Mouse (Mus musculus): ENCODE data around the gene Etfa.

DNA sequence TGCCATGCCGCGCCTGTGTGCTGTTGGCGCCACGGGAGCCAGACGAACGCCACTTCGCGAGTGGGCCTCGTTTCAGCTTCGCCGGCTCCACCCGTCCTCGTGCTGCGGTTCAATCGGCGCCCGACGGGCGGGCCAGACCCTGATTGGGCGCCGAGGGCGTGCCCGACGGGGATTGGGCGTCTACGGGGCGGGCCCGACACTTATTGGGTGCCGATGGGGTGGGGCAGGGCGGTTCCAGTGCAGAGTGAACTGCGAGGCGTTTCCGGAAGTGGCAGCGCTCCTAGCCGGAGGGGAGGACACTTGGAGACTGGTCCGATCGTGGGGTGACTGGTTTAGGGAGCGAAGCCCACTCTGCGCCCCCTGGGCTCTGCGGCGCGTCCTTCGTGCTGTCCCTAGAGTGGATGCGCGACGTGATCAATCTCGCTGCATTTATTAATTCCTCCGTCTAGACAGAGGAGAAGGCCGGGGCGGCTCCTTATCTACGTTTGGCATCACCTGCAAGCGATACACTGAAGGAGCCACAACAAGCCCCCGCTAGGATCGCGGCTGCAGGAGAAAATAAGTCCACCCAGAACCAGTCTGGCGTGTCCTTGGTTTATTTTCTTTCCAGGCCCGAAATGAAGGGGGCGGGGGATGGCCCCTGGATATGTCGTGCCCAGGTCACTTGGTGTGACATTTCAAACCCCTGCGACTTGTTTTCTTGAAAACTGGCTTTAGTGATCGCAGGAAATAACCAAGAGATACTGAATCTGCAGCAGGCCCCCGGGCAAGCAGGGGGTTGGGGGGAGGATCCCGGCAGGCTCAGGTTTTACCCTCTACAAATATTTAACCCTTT is 34.4 kb upstream of the Etfa start:
- TF ChIP-seq CTCF (IDR thresholded peaks at IDR 0.05; ENCODE audit: borderline replicate concordance, control insufficient read depth, extremely low read depth, insufficient read depth, low read length, poor library complexity) (no peak), POLR2A (IDR thresholded peaks at IDR 0.05; ENCODE audit: control insufficient read depth, extremely low read depth, insufficient read depth, low read length, poor library complexity) (no peak)
